Mouse (Mus musculus) midbrain, embryonic 14.5 days (tissue): Measurements from ENCODE around the gene Fam13c. TPM values are rescaled to one million over a fixed set of nuclear protein-coding genes. Genes with fewer than 3 reads are reported as not detected.

Experiments used
- ATAC-seq: fragments of 200-750 bp; cut with Nextera tagmentation; 2 replicates; pipeline ENCODE4 v1.8.0; 2017; ENCODE audit warnings: moderate number of reproducible peaks, moderate library complexity; ENCODE audit not compliant: low FRiP score, low TSS enrichment
- DNase-seq: peaks from one replicate; pipeline ENCODE4 v3.0.0-alpha.2; 2015
- H3K27ac ChIP-seq: fragments of 300-500 bp; sonication (generic); replicated peaks from 2 replicates; pipeline ENCODE4 v1.5.1; 2014; ENCODE audit warnings: mild to moderate bottlenecking, low read depth, low read length, moderate library complexity
- H3K27me3 ChIP-seq: fragments of 300-500 bp; sonication (generic); 2 replicates; pipeline ENCODE4 v1.6.1; 2014; ENCODE audit warnings: low read length, control low read depth, mixed read lengths; ENCODE audit not compliant: control insufficient read depth, insufficient read depth
- H3K36me3 ChIP-seq: fragments of 300-500 bp; sonication (generic); 2 replicates; pipeline ENCODE4 v1.6.1; 2014; ENCODE audit warnings: low read length, control low read depth; ENCODE audit not compliant: control insufficient read depth, insufficient read depth
- H3K4me1 ChIP-seq: fragments of 300-500 bp; sonication (generic); 2 replicates; pipeline ENCODE4 v1.6.1; 2014; ENCODE audit warnings: mild to moderate bottlenecking, antibody characterized with exemption, low read length, control low read depth; ENCODE audit not compliant: control insufficient read depth, insufficient read depth
- H3K4me2 ChIP-seq: fragments of 300-500 bp; sonication (generic); 2 replicates; pipeline ENCODE4 v1.6.1; 2014; ENCODE audit warnings: mild to moderate bottlenecking, low read length, moderate library complexity
- H3K4me3 ChIP-seq: fragments of 300-500 bp; sonication (generic); replicated peaks from 2 replicates; pipeline ENCODE4 v1.5.1; 2014; ENCODE audit warnings: low read depth, low read length
- H3K9ac ChIP-seq: fragments of 300-500 bp; sonication (generic); replicated peaks from 2 replicates; pipeline ENCODE4 v1.6.1; 2014; ENCODE audit warnings: mild to moderate bottlenecking, low read length, moderate library complexity
- H3K9me3 ChIP-seq: fragments of 300-500 bp; sonication (generic); 2 replicates; pipeline ENCODE4 v1.6.1; 2016; ENCODE audit warnings: low read length, control low read depth, mixed read lengths; ENCODE audit not compliant: control insufficient read depth
- WGBS: fragments of 180-500 bp; shearing (Covaris S2); extraction: QIAGEN DNeasy Blood & Tissue Kit; methylation state at CpG from one replicate; pipeline ENCODE4 v1.1.7; 2014; 5-methylcytosine and 5-hydroxymethylcytosine counted together
- polyA plus RNA-seq: library from polyadenylated mRNA; unstranded; fragments of >200 nt; fragmentation: Nextera tagmentation; extraction: Ambion mirVana; gene quantifications from 2 replicates; pipeline ENCODE4 v1.2.1, GENCODE M21; 2014

Fam13c gene
- polyA plus RNA-seq, 1 experiment from 2014 or later: 33.6 TPM

DNA sequence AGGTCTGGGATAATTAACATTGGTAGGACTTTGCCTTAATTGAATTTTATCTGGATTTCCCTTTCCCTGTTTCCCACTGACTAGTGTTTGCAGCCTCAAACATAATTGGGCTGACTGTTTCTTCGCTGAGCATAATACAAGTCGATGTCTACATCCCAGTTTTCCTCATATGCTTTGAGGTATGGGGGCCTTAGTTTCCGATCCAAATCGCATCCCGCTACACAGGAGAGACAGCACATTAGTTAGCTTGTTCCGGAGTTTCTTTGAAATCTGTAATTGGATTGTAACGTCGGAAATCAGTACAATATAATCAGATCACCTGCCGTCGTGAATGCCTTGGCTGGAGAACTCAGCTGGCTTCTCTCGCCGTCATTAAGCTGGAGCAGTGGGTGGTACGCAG lies 59.0 kb downstream of the Fam13c start:
- WGBS: 19% methylated on average over 13 of the region's 13 CpGs
- no peak overlapping the region for H3K27ac ChIP-seq
- peaks cover 3% of the 10 kb centered on the region; the same call in 1 of the 2 replicates for H3K4me1 ChIP-seq
- no peak overlapping the region for H3K9ac ChIP-seq
- no peaks in the 10 kb centered on the region for H3K27me3 ChIP-seq
- ATAC-seq: no peak
- no peaks in the 10 kb centered on the region for H3K9me3 ChIP-seq
- H3K4me2 ChIP-seq: no peak overlapping the region
- H3K36me3 ChIP-seq: no peaks in the 10 kb centered on the region; the same call in 1 of the 2 replicates
- peak; percentile 41 for DNase-seq
- no peak overlapping the region for H3K4me3 ChIP-seq

DNA sequence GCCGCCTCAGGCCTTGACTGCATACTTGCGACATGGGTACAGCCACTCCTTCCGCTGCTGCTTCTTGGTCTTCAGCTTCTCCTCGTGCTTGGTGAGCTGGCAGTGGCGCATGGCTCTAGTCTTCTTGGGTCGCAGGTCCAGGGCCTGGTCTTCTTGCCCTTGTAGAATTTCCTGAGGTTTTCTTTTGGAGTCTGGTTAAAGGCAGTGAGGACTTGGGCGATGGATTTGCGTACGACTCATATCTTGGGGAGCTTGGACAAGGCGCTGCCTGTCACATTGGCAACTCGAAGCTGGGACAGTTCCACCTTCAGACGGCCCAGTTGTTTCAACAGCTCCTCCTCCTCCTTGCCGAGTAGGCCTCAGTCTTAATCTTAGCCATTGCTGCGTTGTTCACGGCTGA lies 64.6 kb downstream of the Fam13c start:
- WGBS: 90% methylated on average over 15 of the region's 15 CpGs

DNA sequence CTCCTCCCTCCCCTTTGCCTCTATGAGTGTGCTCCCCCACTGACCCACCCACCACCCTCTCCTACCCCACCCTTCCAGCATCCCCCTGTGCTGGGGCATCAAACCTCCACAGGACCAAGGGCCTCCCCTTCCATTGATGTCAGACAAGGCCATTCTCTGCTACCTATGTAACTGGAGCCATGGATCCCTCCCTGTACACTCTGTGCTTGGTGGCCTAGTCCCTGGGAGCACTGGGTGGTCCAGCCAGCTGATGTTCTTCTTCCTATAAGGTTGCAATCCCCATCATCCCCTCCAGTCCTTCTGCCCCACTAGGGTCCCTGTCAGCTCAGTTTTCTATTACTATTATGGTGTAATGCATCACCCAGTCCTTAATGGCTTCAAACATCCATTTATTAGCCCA lies 65.1 kb downstream of the Fam13c start:
- DNase-seq (no peak), ATAC-seq (no peak)
- H3K4me3 ChIP-seq: no peak overlapping the region
- no peaks in the 10 kb centered on the region for H3K27me3 ChIP-seq
- no peak overlapping the region for H3K4me2 ChIP-seq
- H3K27ac ChIP-seq: no peak overlapping the region
- peaks cover 4% of the 10 kb centered on the region; the same call in 1 of the 2 replicates for H3K4me1 ChIP-seq
- no peaks in the 10 kb centered on the region for H3K9me3 ChIP-seq
- H3K36me3 ChIP-seq: no peaks in the 10 kb centered on the region; the same call in 1 of the 2 replicates
- H3K9ac ChIP-seq: no peak overlapping the region

More for the DNA sequence above, 64.6 kb downstream of the Fam13c start:
- Histone ChIP-seq H3K27me3 (no peaks in the 10 kb centered on the region), H3K4me3 (no peak overlapping the region), H3K36me3 (no peaks in the 10 kb centered on the region; the same call in 1 of the 2 replicates), H3K4me1 (peaks cover 4% of the 10 kb centered on the region; the same call in 1 of the 2 replicates), H3K27ac (no peak overlapping the region), H3K9ac (no peak overlapping the region), H3K9me3 (no peaks in the 10 kb centered on the region), H3K4me2 (no peak overlapping the region)
- no peak for DNase-seq
- no peak for ATAC-seq

DNA sequence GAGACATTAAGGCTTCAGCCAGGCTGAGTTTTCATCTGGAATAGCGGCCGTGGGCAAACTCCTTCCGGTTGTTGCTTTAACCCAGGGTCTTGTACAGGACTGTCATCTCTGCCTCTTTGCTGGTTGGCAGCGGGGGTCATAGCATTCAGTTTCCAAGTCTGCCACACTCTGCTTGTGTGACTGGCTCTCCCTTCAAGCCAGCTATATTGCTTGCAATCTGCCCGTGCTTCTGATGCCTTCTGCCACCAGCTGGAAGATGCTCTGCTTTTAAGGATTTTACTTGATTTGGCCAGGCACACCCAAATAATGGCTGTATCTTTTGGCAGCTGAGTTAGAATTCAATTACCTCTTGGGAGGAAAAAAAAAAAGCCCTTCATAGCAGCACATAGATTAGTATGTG lies 65.6 kb downstream of the Fam13c start:
- ATAC-seq: no peak

DNA sequence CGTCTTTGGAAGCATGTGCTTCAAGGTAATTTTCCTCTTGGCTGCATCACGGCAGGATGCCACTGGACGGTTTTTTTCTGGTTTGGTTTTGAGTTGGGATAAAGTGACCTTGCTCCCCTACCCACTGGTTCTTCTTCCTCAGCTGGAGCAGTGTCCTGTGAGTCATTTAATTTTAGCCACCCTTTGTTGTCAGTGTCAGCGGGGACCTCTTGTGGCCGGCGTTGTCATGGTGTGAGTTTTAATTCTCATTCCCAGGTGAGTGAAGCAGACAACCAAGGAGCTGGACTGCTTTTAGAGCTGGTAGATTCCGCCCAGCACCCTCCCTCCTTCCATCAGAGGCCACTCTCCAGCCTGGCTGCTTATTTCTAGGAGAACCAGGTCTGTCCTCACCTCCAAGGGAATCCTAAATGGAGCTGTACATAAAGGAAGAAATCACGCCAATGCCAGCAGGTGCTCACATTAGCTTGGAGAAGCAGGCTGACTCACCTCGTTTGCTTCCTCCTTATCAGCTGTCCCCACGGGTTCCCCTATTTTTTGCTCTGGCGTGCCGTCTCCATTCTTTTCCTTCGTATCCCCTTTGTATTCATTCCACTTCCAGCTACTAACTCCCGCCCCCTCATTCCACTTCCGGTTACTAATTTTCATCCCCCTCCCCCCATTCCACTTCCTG lies 66.4 kb downstream of the Fam13c start:
- DNase-seq (no peak), ATAC-seq (no peak)
- H3K27ac ChIP-seq: no peak overlapping the region
- H3K27me3 ChIP-seq: no peaks in the 10 kb centered on the region
- H3K9ac ChIP-seq: no peak overlapping the region
- H3K4me1 ChIP-seq: peaks cover 4% of the 10 kb centered on the region; the same call in 1 of the 2 replicates
- H3K4me2 ChIP-seq: no peak overlapping the region
- H3K36me3 ChIP-seq: no peaks in the 10 kb centered on the region; the same call in 1 of the 2 replicates
- WGBS: 50% methylated on average over 15 of the region's 15 CpGs
- no peaks in the 10 kb centered on the region for H3K9me3 ChIP-seq
- no peak overlapping the region for H3K4me3 ChIP-seq

More for the DNA sequence above, 65.6 kb downstream of the Fam13c start:
- no peak overlapping the region for H3K9ac ChIP-seq
- no peaks in the 10 kb centered on the region for H3K9me3 ChIP-seq
- peaks cover 4% of the 10 kb centered on the region; the same call in 1 of the 2 replicates for H3K4me1 ChIP-seq
- no peaks in the 10 kb centered on the region for H3K27me3 ChIP-seq
- 74% methylated on average over 5 of the region's 5 CpGs for WGBS
- H3K36me3 ChIP-seq: no peaks in the 10 kb centered on the region; the same call in 1 of the 2 replicates
- no peak overlapping the region for H3K27ac ChIP-seq
- H3K4me3 ChIP-seq: no peak overlapping the region
- no peak for DNase-seq
- no peak overlapping the region for H3K4me2 ChIP-seq

DNA sequence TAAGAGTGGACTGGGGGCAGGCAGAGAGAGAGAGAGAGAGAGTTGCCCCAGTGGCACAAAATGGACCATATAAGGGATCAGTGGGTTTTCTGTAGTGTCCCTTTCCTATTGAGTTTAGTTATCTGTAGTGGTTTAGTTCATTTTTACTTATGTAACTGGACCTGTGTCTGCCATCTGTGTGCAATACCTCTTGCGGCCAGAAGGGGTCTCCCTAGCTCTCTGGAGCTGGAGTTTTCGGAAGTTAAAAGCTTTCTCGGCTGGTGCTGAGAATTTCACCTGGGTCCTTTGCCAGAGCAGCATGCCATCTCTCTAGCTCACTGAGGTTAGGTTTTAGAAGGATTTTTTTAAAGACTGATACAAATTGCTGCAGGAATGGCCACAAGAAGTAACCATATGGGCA lies 67.6 kb downstream of the Fam13c start:
- no peaks in the 10 kb centered on the region for H3K36me3 ChIP-seq
- H3K27me3 ChIP-seq: no peaks in the 10 kb centered on the region
- ATAC-seq: no peak
- no peaks in the 10 kb centered on the region for H3K9me3 ChIP-seq
- no peak overlapping the region for H3K4me3 ChIP-seq
- H3K4me2 ChIP-seq: no peak overlapping the region
- DNase-seq: no peak
- WGBS: 93% methylated on average over 3 of the region's 3 CpGs
- H3K27ac ChIP-seq: no peak overlapping the region
- no peak overlapping the region for H3K9ac ChIP-seq
- H3K4me1 ChIP-seq: peaks cover 4% of the 10 kb centered on the region; the same call in 1 of the 2 replicates

DNA sequence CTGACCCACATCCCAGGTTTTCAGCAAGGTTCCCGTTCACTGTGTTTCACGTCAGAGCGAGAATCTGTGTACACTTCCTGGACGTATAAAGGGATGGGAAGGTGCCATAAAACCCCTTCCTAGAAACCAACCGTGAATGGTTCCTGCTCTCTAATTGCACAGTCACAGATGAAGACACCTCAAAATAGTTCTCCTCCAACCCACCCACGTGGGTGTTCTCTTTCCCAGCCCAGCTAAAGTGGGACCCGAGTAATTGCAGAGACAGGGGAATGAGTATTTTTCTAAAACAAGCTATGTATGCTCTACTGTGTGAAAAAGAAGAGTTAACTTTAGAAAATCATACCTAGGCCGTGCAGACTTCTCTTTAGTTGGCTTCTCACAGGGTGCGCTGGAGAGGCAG lies 74.6 kb downstream of the Fam13c start:
- H3K4me3 ChIP-seq: no peak overlapping the region
- H3K9ac ChIP-seq: no peak overlapping the region
- ATAC-seq: no peak
- H3K27me3 ChIP-seq: no peaks in the 10 kb centered on the region
- WGBS: 88% methylated on average over 9 of the region's 9 CpGs
- H3K4me2 ChIP-seq: no peak overlapping the region
- H3K36me3 ChIP-seq: no peaks in the 10 kb centered on the region
- peaks cover 8% of the 10 kb centered on the region for H3K4me1 ChIP-seq
- no peaks in the 10 kb centered on the region for H3K9me3 ChIP-seq
- no peak overlapping the region for H3K27ac ChIP-seq
- no peak for DNase-seq

DNA sequence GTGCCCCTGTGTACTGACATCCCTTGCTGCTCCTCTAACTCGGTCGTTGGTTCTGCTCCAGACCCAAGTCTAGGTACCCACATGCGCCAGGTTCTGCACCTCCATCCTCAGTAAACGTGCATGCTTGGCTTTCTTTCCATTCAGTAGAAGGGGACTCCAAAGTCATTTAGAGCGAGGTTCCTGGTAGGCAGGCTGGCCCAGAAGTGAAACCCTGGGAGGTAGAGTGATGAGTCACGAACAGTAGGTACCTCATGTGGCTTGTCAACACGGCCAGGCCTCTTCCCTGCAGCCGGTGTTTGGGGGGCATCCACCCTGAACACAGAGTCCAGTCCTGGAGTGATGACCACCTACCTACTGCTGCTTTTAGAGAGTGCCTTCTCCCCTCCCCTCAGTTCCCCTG lies 76.4 kb downstream of the Fam13c start:
- no peaks in the 10 kb centered on the region for H3K9me3 ChIP-seq
- WGBS: 91% methylated on average over 8 of the region's 8 CpGs
- no peaks in the 10 kb centered on the region for H3K27me3 ChIP-seq
- DNase-seq: no peak
- ATAC-seq: no peak
- H3K4me2 ChIP-seq: no peak overlapping the region
- H3K4me1 ChIP-seq: peaks cover 24% of the 10 kb centered on the region
- no peak overlapping the region for H3K27ac ChIP-seq
- no peak overlapping the region for H3K9ac ChIP-seq
- H3K36me3 ChIP-seq: no peaks in the 10 kb centered on the region
- H3K4me3 ChIP-seq: no peak overlapping the region

DNA sequence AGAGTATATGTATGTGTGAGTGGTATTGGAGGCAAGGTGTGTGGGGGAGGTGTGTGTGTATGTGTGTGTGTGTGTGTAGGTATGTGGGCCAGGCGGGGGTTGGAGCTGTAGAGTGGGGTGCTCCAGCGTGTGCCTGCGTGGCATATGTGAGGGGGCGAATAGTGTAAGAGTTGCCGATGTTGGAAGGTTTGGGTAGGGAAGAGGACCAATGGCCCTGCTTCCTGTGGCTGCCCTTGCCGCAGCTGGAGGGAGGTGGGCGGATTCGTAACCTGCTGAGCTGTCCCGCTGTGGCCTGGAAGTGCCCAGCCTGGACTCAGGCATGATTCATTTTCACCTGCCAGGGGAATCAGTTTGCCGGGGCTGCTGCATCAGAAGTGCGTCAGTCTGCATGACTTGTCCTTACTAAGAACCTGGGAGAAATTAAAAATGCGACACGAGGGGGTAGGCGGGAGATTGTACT lies 79.4 kb downstream of the Fam13c start:
- no peak for DNase-seq
- peak overlapping the region; percentile 63 for H3K9ac ChIP-seq
- H3K9me3 ChIP-seq: 0 out of 2 replicates have a peak, but pooled peaks cover 4% of the 10 kb centered on the region
- H3K4me1 ChIP-seq: peaks cover 25% of the 10 kb centered on the region
- H3K27ac ChIP-seq: peak overlapping the region; percentile 82
- peaks cover 4% of the 10 kb centered on the region; the same call in 1 of the 2 replicates for H3K36me3 ChIP-seq
- peak overlapping the region; percentile 44 for H3K4me3 ChIP-seq
- 8% methylated on average over 14 of the region's 14 CpGs for WGBS
- ATAC-seq: peak; percentile 46
- H3K4me2 ChIP-seq: peak overlapping the region; percentile 90
- no peaks in the 10 kb centered on the region for H3K27me3 ChIP-seq
